Mouse (Mus musculus) olfactory bulb, adult 2 months (tissue): ENCODE measurements around the gene Vgll4.

ENCODE experiments used
- CTCF ChIP-seq: fragments of 200-500 bp; IDR thresholded peaks from 2 replicates; pipeline ENCODE4 v1.5.1; 2012; ENCODE audit warnings: low read depth, mild to moderate bottlenecking, low read length, moderate library complexity; ENCODE audit not compliant: insufficient read depth
- POLR2A ChIP-seq: fragments of 200-500 bp; IDR thresholded peaks from 2 replicates; pipeline ENCODE4 v1.6.1; 2012; ENCODE audit warnings: mild to moderate bottlenecking, low read depth, low read length, moderate library complexity; ENCODE audit not compliant: insufficient read depth

DNA sequence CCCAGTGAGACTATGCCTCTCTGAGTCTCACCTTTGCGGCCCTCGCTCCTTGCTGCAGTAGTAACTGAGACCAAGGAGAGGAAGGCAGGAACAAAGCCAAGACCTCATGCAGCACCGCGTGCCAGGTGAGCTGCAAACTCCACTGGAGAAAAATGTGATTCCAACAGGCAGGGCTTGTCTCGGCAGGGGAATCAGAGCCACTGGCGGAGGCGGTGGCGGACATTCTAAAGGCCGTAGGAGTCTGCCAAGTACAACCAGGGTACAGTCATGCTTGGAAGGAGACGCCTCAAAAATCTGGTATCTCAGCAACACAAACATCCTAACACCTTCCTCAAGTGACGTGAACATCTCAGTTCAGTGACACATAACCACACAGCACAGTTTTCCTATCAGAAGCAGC, 35.7 kb downstream of the Vgll4 start:
- TF ChIP-seq CTCF: no peak
- TF ChIP-seq POLR2A: no peak
